19 mouse cellular contexts compared by ENCODE assay signal in genomic region chr12:8854401-8854800, GRCm38 (mm10).
DNase-seq lines count a peak whose midpoint lies in the region; ATAC-seq and TF ChIP-seq lines count a peak whose summit lies in the region.
"Had no signal": no experiment of that assay in that cellular context is flagged by ENCODE, and none has a peak within 500 bp of the region (broad histone marks: within the 10 kb centered on the region; RNA-seq: fewer than 3 reads in every experiment).

No protein-coding gene starts in this region.

- TF ChIP-seq EP300 in lung, postnatal 0 days (IDR thresholded peaks at IDR 0.05): no peak

- H3K4me2 ChIP-seq in lung, postnatal 0 days (replicated peaks; ENCODE audit: low read depth, low read length): no peak overlapping the region
- no peak overlapping the region for H3K4me2 ChIP-seq in embryonic facial prominence, embryonic 14.5 days (ENCODE audit: low read depth, low read length)
- no peak overlapping the region for H3K4me2 ChIP-seq in liver, embryonic 11.5 days
- H3K4me2 ChIP-seq: embryonic facial prominence, embryonic 12.5 days had no signal

- H3K36me3 ChIP-seq in lung, postnatal 0 days (ENCODE audit: insufficient read depth, low read length): no peaks in the 10 kb centered on the region
- no peaks in the 10 kb centered on the region for H3K36me3 ChIP-seq in embryonic facial prominence, embryonic 14.5 days (ENCODE audit: control insufficient read depth, insufficient read depth, low read length)
- H3K36me3 ChIP-seq in liver, embryonic 11.5 days (ENCODE audit: control insufficient read depth, insufficient read depth, low read length): no peaks in the 10 kb centered on the region
- H3K36me3 ChIP-seq: embryonic facial prominence, embryonic 12.5 days had no signal

- 69% methylated on average over 4 of the region's 4 CpGs for WGBS in lung, postnatal 0 days
- 78% methylated on average over 4 of the region's 4 CpGs for WGBS in embryonic facial prominence, embryonic 14.5 days
- WGBS in liver, embryonic 11.5 days: 70% methylated on average over 4 of the region's 4 CpGs

- peak; percentile 30 for ATAC-seq in lung, postnatal 0 days
- 0 out of 2 replicates have a peak, but pooled peaks have one; percentile 16 for ATAC-seq in embryonic facial prominence, embryonic 14.5 days (ENCODE audit: low read depth)
- no peak for ATAC-seq in liver, embryonic 11.5 days (replicated peaks; ENCODE audit: low FRiP score)
- ATAC-seq: forebrain, embryonic 16.5 days; liver, postnatal 0 days had no signal

- H3K9me3 ChIP-seq in lung, postnatal 0 days (ENCODE audit: low read length): no peaks in the 10 kb centered on the region
- H3K9me3 ChIP-seq in embryonic facial prominence, embryonic 14.5 days (ENCODE audit: control insufficient read depth, low read length): no peaks in the 10 kb centered on the region
- H3K9me3 ChIP-seq in liver, embryonic 11.5 days (ENCODE audit: control insufficient read depth, low read length): no peaks in the 10 kb centered on the region
- H3K9me3 ChIP-seq: embryonic facial prominence, embryonic 12.5 days had no signal

- no peak for DNase-seq in lung, postnatal 0 days (ENCODE audit: low spot score)
- no peak for DNase-seq in lung, postnatal 10 days
- DNase-seq in NIH3T3 (ENCODE audit: low read depth): peak; percentile 64
- no peak for DNase-seq in embryonic facial prominence, embryonic 14.5 days (ENCODE audit: low spot score)
- DNase-seq in liver, embryonic 11.5 days (ENCODE audit: low spot score): no peak
- no peak for DNase-seq in thymus, postnatal 4 days
- DNase-seq in layer of hippocampus, adult 18-20 months (ENCODE audit: low spot score in 2 of 2): no peak
- DNase-seq: cerebellum, adult 8-10 months; gastrocnemius, postnatal 14 days; heart, adult 2 months; kidney, adult 11 months; liver; liver, postnatal 0 days; retina, postnatal 1 day; right cerebral cortex, postnatal 4 days had no signal

- no peak overlapping the region for H3K4me3 ChIP-seq in lung, postnatal 0 days (ENCODE audit: low read depth, low read length)
- H3K4me3 ChIP-seq in embryonic facial prominence, embryonic 14.5 days (ENCODE audit: low read depth, low read length): no peak overlapping the region
- no peak overlapping the region for H3K4me3 ChIP-seq in liver, embryonic 11.5 days (ENCODE audit: low read depth, low read length)
- H3K4me3 ChIP-seq: embryonic facial prominence, embryonic 12.5 days; heart, adult 2 months had no signal

- no peak overlapping the region for H3K9ac ChIP-seq in lung, postnatal 0 days (replicated peaks; ENCODE audit: low read depth)
- no peak overlapping the region for H3K9ac ChIP-seq in embryonic facial prominence, embryonic 14.5 days (ENCODE audit: low read depth, low read length)
- no peak overlapping the region for H3K9ac ChIP-seq in liver, embryonic 11.5 days (ENCODE audit: low read depth, low read length)
- H3K9ac ChIP-seq: embryonic facial prominence, embryonic 12.5 days; liver, postnatal 0 days had no signal

- H3K27ac ChIP-seq in lung, postnatal 0 days (ENCODE audit: low read length): no peak overlapping the region
- H3K27ac ChIP-seq in embryonic facial prominence, embryonic 14.5 days (replicated peaks; ENCODE audit: low read depth, low read length): no peak overlapping the region
- H3K27ac ChIP-seq in liver, embryonic 11.5 days (ENCODE audit: low read depth, low read length): no peak overlapping the region
- H3K27ac ChIP-seq: embryonic facial prominence, embryonic 12.5 days; heart, adult 2 months; stomach, postnatal 0 days had no signal

- no peaks in the 10 kb centered on the region; the same call in 1 of the 2 replicates for H3K4me1 ChIP-seq in lung, postnatal 0 days (ENCODE audit: insufficient read depth, low read depth, low read length)
- H3K4me1 ChIP-seq in embryonic facial prominence, embryonic 14.5 days (ENCODE audit: control insufficient read depth, insufficient read depth, low read length): peaks cover 17% of the 10 kb centered on the region
- H3K4me1 ChIP-seq in liver, embryonic 11.5 days (replicated peaks; ENCODE audit: control insufficient read depth, insufficient read depth, low read length): no peaks in the 10 kb centered on the region

- H3K27me3 ChIP-seq in lung, postnatal 0 days (replicated peaks; ENCODE audit: insufficient read depth, low read length): no peaks in the 10 kb centered on the region
- H3K27me3 ChIP-seq in embryonic facial prominence, embryonic 14.5 days (replicated peaks; ENCODE audit: control insufficient read depth, insufficient read depth, low read length): no peaks in the 10 kb centered on the region
- no peaks in the 10 kb centered on the region; the same call in 1 of the 2 replicates for H3K27me3 ChIP-seq in liver, embryonic 11.5 days (replicated peaks; ENCODE audit: control insufficient read depth, insufficient read depth, low read length)
- H3K27me3 ChIP-seq: CH12.LX; embryonic facial prominence, embryonic 12.5 days had no signal

- TF ChIP-seq CTCF in lung, postnatal 0 days (IDR thresholded peaks at IDR 0.05): no peak
